Mouse (Mus musculus) bone marrow macrophage, adult 2 months (primary cell): ENCODE data around the gene Clba1.

Experiments
- CTCF ChIP-seq: IDR thresholded peaks from 2 replicates; pipeline ENCODE4 v1.5.1; 2012; ENCODE audit warnings: low read depth, mild to moderate bottlenecking, low read length, moderate library complexity
- POLR2A ChIP-seq: IDR thresholded peaks from 2 replicates; pipeline ENCODE4 v1.6.1; 2012; ENCODE audit warnings: mild to moderate bottlenecking, low read depth, low read length, borderline replicate concordance

DNA sequence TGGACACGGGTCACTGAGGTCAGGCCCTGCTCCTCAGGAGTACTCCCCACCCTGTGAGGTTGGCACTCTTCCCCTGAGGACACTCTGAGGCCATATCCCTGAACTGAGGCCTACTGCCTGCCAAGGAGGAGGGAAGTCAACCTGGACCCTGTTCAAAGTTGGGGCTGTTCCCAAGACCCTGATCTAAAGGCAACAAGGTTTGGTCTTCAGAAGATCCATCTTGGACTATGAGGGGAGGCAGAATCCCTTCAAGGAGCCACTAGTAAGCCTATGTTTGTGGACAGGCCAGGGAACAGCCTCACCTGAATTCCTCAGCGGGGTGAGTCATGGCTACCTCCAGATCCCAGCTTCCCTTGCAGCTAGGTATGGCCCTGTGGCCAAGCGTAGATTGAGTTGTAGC is 49.3 kb upstream of the Clba1 start:
- TF ChIP-seq CTCF (no peak), POLR2A (no peak)
